Mouse (Mus musculus) heart, embryonic 16.5 days (tissue): ENCODE measurements at regions not wholly inside any gene's neighbourhood (a gene's known extent, or its start where the extent isn't known, plus 50 kb on each side); places are given as distances from the start of the nearest gene placed in this dataset.

Source experiments
- ATAC-seq: fragments of 200-750 bp; cut with Nextera tagmentation; replicated peaks from 2 replicates; pipeline ENCODE4 v1.8.0; 2017; ENCODE audit warnings: moderate number of reproducible peaks; ENCODE audit not compliant: insufficient read depth, low FRiP score; ENCODE audit errors: extremely low read depth
- H3K27ac ChIP-seq: fragments of 300-500 bp; sonication (generic); 2 replicates; pipeline ENCODE4 v1.5.1; 2014; ENCODE audit warnings: mild to moderate bottlenecking, low read length, control low read depth, moderate library complexity
- H3K27me3 ChIP-seq: fragments of 300-500 bp; sonication (generic); 2 replicates; pipeline ENCODE4 v1.6.1; 2014; ENCODE audit warnings: low read length, mixed read lengths; ENCODE audit not compliant: control insufficient read depth, insufficient read depth
- H3K36me3 ChIP-seq: fragments of 300-500 bp; sonication (generic); 2 replicates; pipeline ENCODE4 v1.6.1; 2014; ENCODE audit not compliant: control insufficient read depth, insufficient read depth
- H3K4me1 ChIP-seq: fragments of 300-500 bp; sonication (generic); 2 replicates; pipeline ENCODE4 v1.6.1; 2014; ENCODE audit warnings: low read length, mixed read lengths; ENCODE audit not compliant: control insufficient read depth, insufficient read depth
- H3K4me2 ChIP-seq: fragments of 300-500 bp; sonication (generic); 2 replicates; pipeline ENCODE4 v1.6.1; 2014; ENCODE audit warnings: low read depth, mild to moderate bottlenecking, control low read depth, low read length
- H3K4me3 ChIP-seq: fragments of 300-500 bp; sonication (generic); 2 replicates; pipeline ENCODE4 v1.5.1; 2014; ENCODE audit warnings: mild to moderate bottlenecking, control low read depth, low read length
- H3K9ac ChIP-seq: fragments of 300-500 bp; sonication (generic); 2 replicates; pipeline ENCODE4 v1.6.1; 2014; ENCODE audit warnings: low read length, control low read depth
- H3K9me3 ChIP-seq: fragments of 300-500 bp; sonication (generic); replicated peaks from 2 replicates; pipeline ENCODE4 v1.6.1; 2016; ENCODE audit warnings: low read length; ENCODE audit not compliant: control insufficient read depth
- WGBS: fragments of 180-500 bp; shearing (Covaris S2); extraction: QIAGEN DNeasy Blood & Tissue Kit; methylation state at CpG from one replicate; pipeline ENCODE4 v1.1.7; 2014; 5-methylcytosine and 5-hydroxymethylcytosine counted together

- 73% methylated on average over 2 of the region's 2 CpGs for WGBS
- Histone ChIP-seq H3K36me3 (no peaks in the 10 kb centered on the region), H3K4me1 (no peaks in the 10 kb centered on the region), H3K27ac (no peak overlapping the region), H3K9me3 (no peaks in the 10 kb centered on the region), H3K9ac (no peak overlapping the region), H3K4me3 (no peak overlapping the region), H3K27me3 (no peaks in the 10 kb centered on the region; the same call in 1 of the 2 replicates), H3K4me2 (no peak overlapping the region)
- ATAC-seq = no peak
Observed at GRCm38 (mm10) chr17:4461541-4461940, 532.6 kb upstream of the Arid1b start.

- WGBS = 50% methylated on average over 2 of the region's 2 CpGs
- ATAC-seq = no peak
- Histone ChIP-seq H3K4me1 (no peaks in the 10 kb centered on the region), H3K9me3 (no peaks in the 10 kb centered on the region), H3K27ac (no peak overlapping the region), H3K4me2 (no peak overlapping the region), H3K9ac (no peak overlapping the region), H3K4me3 (no peak overlapping the region), H3K27me3 (no peaks in the 10 kb centered on the region; the same call in 1 of the 2 replicates), H3K36me3 (no peaks in the 10 kb centered on the region)
Observed at GRCm38 (mm10) chr17:4464286-4464880, 529.7 kb upstream of the Arid1b start.

- no peak overlapping the region for H3K4me2 ChIP-seq
- H3K36me3 ChIP-seq = no peaks in the 10 kb centered on the region
- no peaks in the 10 kb centered on the region; the same call in 1 of the 2 replicates for H3K27me3 ChIP-seq
- WGBS = 79% methylated on average over 6 of the region's 6 CpGs
- no peak overlapping the region for H3K27ac ChIP-seq
- H3K4me3 ChIP-seq = no peak overlapping the region
- no peaks in the 10 kb centered on the region for H3K4me1 ChIP-seq
- ATAC-seq = no peak
- no peak overlapping the region for H3K9ac ChIP-seq
- H3K9me3 ChIP-seq = no peaks in the 10 kb centered on the region
Observed at GRCm38 (mm10) chr17:4465741-4466140, 528.4 kb upstream of the Arid1b start.

GRCm38 (mm10) chr17:4472412-4472811, 521.7 kb upstream of the Arid1b start:
- H3K4me3 ChIP-seq = no peak overlapping the region
- no peaks in the 10 kb centered on the region for H3K9me3 ChIP-seq
- no peaks in the 10 kb centered on the region for H3K27me3 ChIP-seq
- WGBS = 71% methylated on average over 5 of the region's 5 CpGs
- H3K4me1 ChIP-seq = peaks cover 11% of the 10 kb centered on the region
- H3K9ac ChIP-seq = no peak overlapping the region
- no peak overlapping the region for H3K27ac ChIP-seq
- no peak overlapping the region for H3K4me2 ChIP-seq
- no peaks in the 10 kb centered on the region for H3K36me3 ChIP-seq
- no peak for ATAC-seq

GRCm38 (mm10) chr17:4474350-4474749, 519.8 kb upstream of the Arid1b start:
- WGBS = 42% methylated on average over 5 of the region's 5 CpGs
- no peak for ATAC-seq

DNA sequence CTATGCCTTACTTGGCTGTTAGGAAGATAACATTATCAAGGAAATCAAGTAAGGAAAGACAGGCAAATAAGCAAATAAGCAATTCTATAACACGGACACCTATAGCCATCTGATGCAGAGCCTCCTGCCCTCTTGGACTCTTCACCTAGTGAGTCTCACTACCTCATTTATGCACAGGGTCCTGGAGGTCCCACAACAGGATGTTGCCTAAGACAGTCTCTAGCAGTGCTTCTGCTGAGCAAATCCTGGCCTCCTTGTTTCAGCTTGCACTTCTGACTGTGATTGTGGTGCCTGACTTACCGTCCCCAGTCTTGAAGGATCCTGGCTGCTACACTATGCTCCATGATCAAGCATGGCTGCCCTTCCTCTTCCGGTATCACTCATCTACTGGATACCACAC, 518.5 kb upstream of the Arid1b start:
- no peak for ATAC-seq
- Histone ChIP-seq H3K36me3 (no peaks in the 10 kb centered on the region), H3K27me3 (no peaks in the 10 kb centered on the region)

More at GRCm38 (mm10) chr17:4474350-4474749, 519.8 kb upstream of the Arid1b start:
- H3K4me2 ChIP-seq = no peak overlapping the region
- H3K9me3 ChIP-seq = no peaks in the 10 kb centered on the region
- no peaks in the 10 kb centered on the region for H3K36me3 ChIP-seq
- H3K4me3 ChIP-seq = no peak overlapping the region
- H3K27me3 ChIP-seq = no peaks in the 10 kb centered on the region
- H3K4me1 ChIP-seq = peaks cover 11% of the 10 kb centered on the region
- no peak overlapping the region for H3K9ac ChIP-seq
- no peak overlapping the region for H3K27ac ChIP-seq

DNA sequence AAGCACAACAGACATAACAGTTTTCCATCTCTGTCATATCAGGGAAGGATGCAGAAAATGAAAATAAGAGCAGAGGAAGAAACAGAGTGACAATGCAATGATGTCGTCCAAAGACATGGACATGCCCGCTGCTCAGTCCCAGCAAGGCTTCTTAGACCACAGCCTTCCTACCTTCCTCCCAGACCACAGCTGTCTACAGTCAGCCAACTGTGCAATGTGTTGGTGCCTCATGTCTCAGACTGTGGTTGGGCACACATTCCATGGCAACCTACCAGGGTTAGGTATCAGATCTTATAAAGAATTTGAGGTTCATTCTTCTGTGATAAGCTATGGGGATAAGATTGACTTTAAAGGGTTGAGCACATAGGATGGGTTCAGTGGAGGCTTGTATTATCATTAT, 499.7 kb upstream of the Arid1b start:
- H3K27ac ChIP-seq = no peak overlapping the region
- H3K36me3 ChIP-seq = no peaks in the 10 kb centered on the region
- WGBS = 86% methylated on average over 2 of the region's 2 CpGs
- H3K4me1 ChIP-seq = peaks cover 13% of the 10 kb centered on the region
- no peak overlapping the region for H3K4me2 ChIP-seq
- no peak for ATAC-seq
- no peaks in the 10 kb centered on the region for H3K9me3 ChIP-seq
- no peaks in the 10 kb centered on the region for H3K27me3 ChIP-seq
- H3K9ac ChIP-seq = no peak overlapping the region
- no peak overlapping the region for H3K4me3 ChIP-seq

More for the DNA sequence above, 518.5 kb upstream of the Arid1b start:
- Histone ChIP-seq H3K4me1 (peaks cover 11% of the 10 kb centered on the region), H3K27ac (no peak overlapping the region), H3K4me2 (no peak overlapping the region), H3K4me3 (no peak overlapping the region), H3K9ac (no peak overlapping the region), H3K9me3 (no peaks in the 10 kb centered on the region)
- 87% methylated on average over 3 of the region's 3 CpGs for WGBS

GRCm38 (mm10) chr17:4500504-4500903, 493.6 kb upstream of the Arid1b start:
- no peak overlapping the region for H3K4me2 ChIP-seq
- no peaks in the 10 kb centered on the region for H3K27me3 ChIP-seq
- H3K9ac ChIP-seq = no peak overlapping the region
- ATAC-seq = no peak
- H3K4me1 ChIP-seq = peaks cover 13% of the 10 kb centered on the region
- no peak overlapping the region for H3K27ac ChIP-seq
- no peaks in the 10 kb centered on the region for H3K36me3 ChIP-seq
- 0 out of 2 replicates have a peak, but pooled peaks cover 3% of the 10 kb centered on the region for H3K9me3 ChIP-seq
- WGBS = 72% methylated on average over 5 of the region's 5 CpGs
- H3K4me3 ChIP-seq = no peak overlapping the region

DNA sequence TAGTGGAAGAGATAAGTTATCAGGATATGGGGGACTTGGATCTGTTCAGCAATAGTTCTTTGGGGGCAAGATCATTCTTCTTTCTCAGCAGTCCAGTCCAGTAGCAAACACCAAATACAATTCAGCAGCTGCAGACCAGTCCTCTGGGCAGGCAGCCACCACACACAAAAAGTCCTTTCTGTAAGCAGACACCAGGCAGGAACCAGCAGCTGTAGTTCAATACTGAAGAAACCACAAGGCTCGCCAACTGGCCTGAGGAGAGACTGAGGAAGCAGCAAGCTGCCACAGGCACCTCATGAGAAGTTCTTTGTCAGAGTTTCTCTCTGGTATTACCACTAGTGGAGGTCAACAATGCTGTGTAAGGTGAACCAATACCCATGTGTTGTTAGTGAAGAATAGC, 493.1 kb upstream of the Arid1b start:
- no peak for ATAC-seq
- 0 out of 2 replicates have a peak, but pooled peaks cover 3% of the 10 kb centered on the region for H3K9me3 ChIP-seq
- no peak overlapping the region for H3K27ac ChIP-seq
- no peak overlapping the region for H3K4me3 ChIP-seq
- H3K36me3 ChIP-seq = no peaks in the 10 kb centered on the region
- WGBS = 74% methylated on average over 1 of the region's 1 CpGs
- H3K9ac ChIP-seq = no peak overlapping the region
- no peak overlapping the region for H3K4me2 ChIP-seq
- no peaks in the 10 kb centered on the region for H3K27me3 ChIP-seq
- peaks cover 13% of the 10 kb centered on the region for H3K4me1 ChIP-seq
